8 mouse cellular contexts compared by ENCODE assay signal in genomic region chr5:123076419-123077281, GRCm38 (mm10). TPM values are rescaled to one million over a fixed set of nuclear protein-coding genes. Genes with fewer than 3 reads are reported as not detected.
DNase-seq lines count a peak whose midpoint lies in the region; ATAC-seq and TF ChIP-seq lines count a peak whose summit lies in the region.

No protein-coding gene starts in this region.

- under 1% methylated on average over 35 of the region's 35 CpGs for WGBS in heart, embryonic 13.5 days
- WGBS in embryonic facial prominence, embryonic 12.5 days: 4% methylated on average over 35 of the region's 35 CpGs
- WGBS in midbrain, embryonic 15.5 days: 4% methylated on average over 34 of the region's 35 CpGs

- H3K27ac ChIP-seq in heart, embryonic 13.5 days (replicated peaks): peak overlapping the region; percentile 66
- H3K27ac ChIP-seq in embryonic facial prominence, embryonic 12.5 days: peak overlapping the region; percentile 54
- peak overlapping the region; percentile 76 for H3K27ac ChIP-seq in midbrain, embryonic 15.5 days

- TF ChIP-seq CTCF in E14TG2a.4 (conservative IDR thresholded peaks at IDR 0.05; ENCODE audit: low read length): no peak

- H3K9ac ChIP-seq in heart, embryonic 13.5 days: peak overlapping the region; percentile 86
- peak overlapping the region; percentile 68 for H3K9ac ChIP-seq in embryonic facial prominence, embryonic 12.5 days
- peak overlapping the region; percentile 75 for H3K9ac ChIP-seq in midbrain, embryonic 15.5 days

- H3K4me3 ChIP-seq in heart, embryonic 13.5 days: peak overlapping the region; percentile 78
- peak overlapping the region; percentile 92 for H3K4me3 ChIP-seq in E14TG2a.4 (replicated peaks; ENCODE audit: low read length)
- H3K4me3 ChIP-seq in embryonic facial prominence, embryonic 12.5 days: peak overlapping the region; percentile 75
- peak overlapping the region; percentile 80 for H3K4me3 ChIP-seq in midbrain, embryonic 15.5 days

- H3K4me2 ChIP-seq in heart, embryonic 13.5 days: peak overlapping the region; percentile 97
- H3K4me2 ChIP-seq in embryonic facial prominence, embryonic 12.5 days (replicated peaks): peak overlapping the region; percentile 95
- peak overlapping the region; percentile 90 for H3K4me2 ChIP-seq in midbrain, embryonic 15.5 days

- DNase-seq in heart, postnatal 25 days (ENCODE audit: low spot score): no peak
- DNase-seq in induced T-regulatory cell, adult 2 months (ENCODE audit: low read depth): peak; percentile 71
- DNase-seq in right cerebral cortex, postnatal 36 days (ENCODE audit: low spot score in 2 of 2): no peak
- DNase-seq in right cerebral cortex, adult 18-20 months: no peak

- H3K27me3 ChIP-seq in heart, embryonic 13.5 days (replicated peaks): no peaks in the 10 kb centered on the region
- peaks cover 23% of the 10 kb centered on the region for H3K27me3 ChIP-seq in E14TG2a.4 (ENCODE audit: insufficient read depth, low read length)
- H3K27me3 ChIP-seq in embryonic facial prominence, embryonic 12.5 days: no peaks in the 10 kb centered on the region; the same call in 1 of the 2 replicates
- H3K27me3 ChIP-seq in midbrain, embryonic 15.5 days (replicated peaks): no peaks in the 10 kb centered on the region

- H3K36me3 ChIP-seq in heart, embryonic 13.5 days: 0 out of 2 replicates have a peak, but pooled peaks cover 4% of the 10 kb centered on the region
- H3K36me3 ChIP-seq in E14TG2a.4 (ENCODE audit: insufficient read depth, low read length): no peaks in the 10 kb centered on the region
- H3K36me3 ChIP-seq in embryonic facial prominence, embryonic 12.5 days: no peaks in the 10 kb centered on the region
- H3K36me3 ChIP-seq in midbrain, embryonic 15.5 days (replicated peaks): no peaks in the 10 kb centered on the region

- ATAC-seq in heart, embryonic 13.5 days (ENCODE audit: extremely low read depth, insufficient number of reproducible peaks, low FRiP score, low TSS enrichment): peak; percentile 56
- ATAC-seq in embryonic facial prominence, embryonic 12.5 days (ENCODE audit: insufficient number of reproducible peaks, insufficient read depth, low FRiP score, low TSS enrichment): peak; percentile 83
- peak; percentile 90 for ATAC-seq in midbrain, embryonic 15.5 days (replicated peaks)

- H3K9me3 ChIP-seq in heart, embryonic 13.5 days: peaks cover 4% of the 10 kb centered on the region; the same call in 1 of the 2 replicates
- H3K9me3 ChIP-seq in E14TG2a.4 (ENCODE audit: low read length): peaks cover 9% of the 10 kb centered on the region
- no peaks in the 10 kb centered on the region for H3K9me3 ChIP-seq in embryonic facial prominence, embryonic 12.5 days
- H3K9me3 ChIP-seq in midbrain, embryonic 15.5 days: no peaks in the 10 kb centered on the region

- H3K4me1 ChIP-seq in heart, embryonic 13.5 days: peaks cover 31% of the 10 kb centered on the region
- peaks cover 27% of the 10 kb centered on the region for H3K4me1 ChIP-seq in E14TG2a.4 (replicated peaks; ENCODE audit: low read depth, low read length)
- H3K4me1 ChIP-seq in embryonic facial prominence, embryonic 12.5 days: peaks cover 18% of the 10 kb centered on the region
- H3K4me1 ChIP-seq in midbrain, embryonic 15.5 days: peaks cover 28% of the 10 kb centered on the region

- intact Hi-C loops in heart, postnatal 25 days (cut with DNase I): no loop called here

RNA-seq across cellular contexts. Expression of gene Tmem120b, which starts 8.4 kb away (rescaled TPM):
- 11.8 and 12.9 TPM in 2 replicates for polyA plus RNA-seq in heart, embryonic 13.5 days (2015; fragmentation: Nextera tagmentation; extraction: Ambion mirVana)
- 10 to 100 TPM in 1 of 2 experiments, 1 to 10 TPM in 1; 8.6 to 10.6 TPM for total RNA-seq in heart, postnatal 25 days (2021)
- 14.8 and 16.6 TPM in 2 replicates for polyA plus RNA-seq in embryonic facial prominence, embryonic 12.5 days (2016; fragmentation: Nextera tagmentation; extraction: Ambion mirVana)
- polyA plus RNA-seq in midbrain, embryonic 15.5 days (2015; fragmentation: Nextera tagmentation; extraction: Ambion mirVana): 17.1 and 23.3 TPM in 2 replicates

RNA-seq across cellular contexts. Expression of gene Morn3, which starts 29.8 kb away (rescaled TPM):
- not detected in 2 replicates for polyA plus RNA-seq in heart, embryonic 13.5 days (2015; fragmentation: Nextera tagmentation; extraction: Ambion mirVana)
- not detected for total RNA-seq in heart, postnatal 25 days (2021)
- not detected in 2 replicates for polyA plus RNA-seq in embryonic facial prominence, embryonic 12.5 days (2016; fragmentation: Nextera tagmentation; extraction: Ambion mirVana)
- 1.5 TPM in 1 of 2 replicates, not detected in the other for polyA plus RNA-seq in midbrain, embryonic 15.5 days (2015; fragmentation: Nextera tagmentation; extraction: Ambion mirVana)

RNA-seq across cellular contexts. Expression of gene Rhof, which starts 55.8 kb away (rescaled TPM):
- polyA plus RNA-seq in heart, embryonic 13.5 days (2015; fragmentation: Nextera tagmentation; extraction: Ambion mirVana): 0.94 and 1.7 TPM in 2 replicates
- under 1 TPM; 0.36 to 0.45 TPM for total RNA-seq in heart, postnatal 25 days (2021)
- polyA plus RNA-seq in embryonic facial prominence, embryonic 12.5 days (2016; fragmentation: Nextera tagmentation; extraction: Ambion mirVana): 2.9 and 3.4 TPM in 2 replicates
- 12.2 and 13.4 TPM in 2 replicates for polyA plus RNA-seq in midbrain, embryonic 15.5 days (2015; fragmentation: Nextera tagmentation; extraction: Ambion mirVana)
